In genomic region chr3:134238621-134239310, GRCm38 (mm10) we compare ENCODE assay signal across 8 mouse cellular contexts. TPM values are rescaled to one million over a fixed set of nuclear protein-coding genes. Genes with fewer than 3 reads are reported as not detected.
DNase-seq lines count a peak whose midpoint lies in the region; ATAC-seq and TF ChIP-seq lines count a peak whose summit lies in the region.

No protein-coding gene starts in this region.

- H3K27ac ChIP-seq in layer of hippocampus, adult 2 months = peak overlapping the region; percentile 97
- peak overlapping the region; percentile 93 for H3K27ac ChIP-seq in limb, embryonic 10.5 days
- peak overlapping the region; percentile 99 for H3K27ac ChIP-seq in midbrain, postnatal 0 days (ENCODE audit: low read depth, low read length)

- peak overlapping the region; percentile 80 for H3K4me3 ChIP-seq in layer of hippocampus, adult 2 months
- H3K4me3 ChIP-seq in limb, embryonic 10.5 days = peak overlapping the region; percentile 74
- H3K4me3 ChIP-seq in midbrain, postnatal 0 days (ENCODE audit: low read depth, low read length) = peak overlapping the region; percentile 75

- H3K27me3 ChIP-seq in limb, embryonic 10.5 days (ENCODE audit: low read depth, poor library complexity, severe bottlenecking) = no peaks in the 10 kb centered on the region
- no peaks in the 10 kb centered on the region for H3K27me3 ChIP-seq in midbrain, postnatal 0 days (ENCODE audit: insufficient read depth, low read length)

- H3K9me3 ChIP-seq in limb, embryonic 10.5 days (replicated peaks) = no peaks in the 10 kb centered on the region
- no peaks in the 10 kb centered on the region for H3K9me3 ChIP-seq in midbrain, postnatal 0 days (ENCODE audit: low read length)

- peaks cover 40% of the 10 kb centered on the region for H3K4me1 ChIP-seq in limb, embryonic 10.5 days
- peaks cover 15% of the 10 kb centered on the region; the same call in 1 of the 2 replicates for H3K4me1 ChIP-seq in midbrain, postnatal 0 days (ENCODE audit: insufficient read depth, low read length)

- no peak for DNase-seq in layer of hippocampus, adult 2 months (ENCODE audit: low spot score in 2 of 2)
- no peak for DNase-seq in layer of hippocampus, postnatal 10 days (ENCODE audit: low spot score in 2 of 2)
- peak; percentile 65 to 67 for DNase-seq in cerebellum, postnatal 10 days
- DNase-seq in heart, adult 8-10 months (ENCODE audit: low spot score) = peak; percentile 5
- peak; percentile 37 for DNase-seq in limb, embryonic 10.5 days (ENCODE audit: low spot score)
- DNase-seq in midbrain, postnatal 0 days (ENCODE audit: low spot score) = peak; percentile 55
- DNase-seq in c-Kit-positive CD71-positive TER-119-positive erythroid progenitor cells, embryonic 14.5 days (ENCODE audit: low spot score) = no peak
- no peak for DNase-seq in urinary bladder, postnatal 4 days (ENCODE audit: low spot score in 2 of 2)

- under 1% methylated on average over 14 of the region's 14 CpGs for WGBS in limb, embryonic 10.5 days
- WGBS in midbrain, postnatal 0 days = 0% methylated on average over 14 of the region's 14 CpGs

- 0 out of 2 replicates have a peak, but pooled peaks have one; percentile 24 for ATAC-seq in midbrain, postnatal 0 days (ENCODE audit: low FRiP score)

- H3K36me3 ChIP-seq in limb, embryonic 10.5 days = 0 out of 2 replicates have a peak, but pooled peaks cover 3% of the 10 kb centered on the region
- H3K36me3 ChIP-seq in midbrain, postnatal 0 days (ENCODE audit: insufficient read depth, low read length) = no peaks in the 10 kb centered on the region

- H3K9ac ChIP-seq in midbrain, postnatal 0 days (replicated peaks; ENCODE audit: low read length, poor library complexity, severe bottlenecking) = peak overlapping the region; percentile 90

- no peak for TF ChIP-seq CTCF in layer of hippocampus, adult 2 months (conservative IDR thresholded peaks at IDR 0.05)
- no peak for TF ChIP-seq CTCF in midbrain, postnatal 0 days (IDR thresholded peaks at IDR 0.05)

- peak overlapping the region; percentile 86 for H3K4me2 ChIP-seq in midbrain, postnatal 0 days (ENCODE audit: low read depth, low read length, poor library complexity, severe bottlenecking)

RNA-seq across cellular contexts. Expression of gene Cxxc4, which starts 2.5 kb away (rescaled TPM):
- total RNA-seq in layer of hippocampus, adult 2 months (2021) = 10 to 100 TPM; 12.4 to 14.7 TPM
- 10 to 100 TPM; 16.2 to 17.4 TPM for total RNA-seq in layer of hippocampus, postnatal 10 days (2021)
- total RNA-seq in heart, adult 8-10 months (2022) = 1 to 10 TPM; 2.3 to 2.5 (median 2.3) TPM
- polyA plus RNA-seq in limb, embryonic 10.5 days (2016; fragmentation: Nextera tagmentation; extraction: Ambion mirVana) = 3.6 and 5.4 TPM in 2 replicates
- 55.6 and 64.3 TPM in 2 replicates for total RNA-seq in midbrain, postnatal 0 days (2014; rRNA removed)
- 35.9 and 39.6 TPM in 2 replicates for polyA plus RNA-seq in midbrain, postnatal 0 days (2015; fragmentation: Nextera tagmentation; extraction: Ambion mirVana)

Comparison
In these comparisons a context has a peak if more than half of its experiments do, and no peak if none do; other contexts are left out.
1. DNase-seq: peak in cerebellum, postnatal 10 days (2 of 2), heart, adult 8-10 months (single experiment), limb, embryonic 10.5 days (single experiment) and midbrain, postnatal 0 days (single experiment); none in layer of hippocampus, adult 2 months (0 of 2), layer of hippocampus, postnatal 10 days (0 of 2), c-Kit-positive CD71-positive TER-119-positive erythroid progenitor cells, embryonic 14.5 days (single experiment) and urinary bladder, postnatal 4 days (0 of 2).
2. Peak in every context shown above with its lines, with median percentiles within 50 percentile points of each other: H3K27ac ChIP-seq and H3K4me3 ChIP-seq.